Mouse (Mus musculus) cortical plate, adult 2 months (tissue): Measurements from ENCODE around the gene Sec62.

Source experiments
- CTCF ChIP-seq: fragments of 200-500 bp; IDR thresholded peaks from 2 replicates; pipeline ENCODE4 v1.5.1; 2011; ENCODE audit warnings: mild to moderate bottlenecking, control low read depth, low read length; ENCODE audit not compliant: insufficient read depth; ENCODE audit errors: extremely low read depth
- POLR2A ChIP-seq: fragments of 200-500 bp; IDR thresholded peaks from 2 replicates; pipeline ENCODE4 v1.6.1; 2011; ENCODE audit warnings: mild to moderate bottlenecking, low read length, control low read depth; ENCODE audit not compliant: insufficient read depth; ENCODE audit errors: extremely low read depth

DNA sequence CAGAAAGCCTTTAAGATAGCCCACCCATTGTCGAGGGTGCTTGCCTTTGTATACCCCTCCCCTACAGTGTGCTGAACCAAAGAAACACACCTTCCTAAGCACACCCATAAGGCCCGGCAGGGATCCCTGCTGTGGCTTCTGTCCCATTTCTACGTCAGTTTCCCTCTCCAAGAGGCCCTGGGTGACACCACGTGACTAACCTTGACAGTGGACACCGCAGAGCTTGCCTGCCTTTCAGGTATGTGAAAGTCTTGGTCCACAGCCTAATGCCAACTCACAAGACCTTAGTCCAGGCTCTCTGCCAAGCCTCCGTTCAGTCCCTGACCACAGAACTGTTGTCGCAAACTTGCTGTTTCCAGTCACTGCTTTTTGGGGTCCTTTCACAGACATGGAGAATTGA is 26.5 kb upstream of the Sec62 start:
- TF ChIP-seq POLR2A: no peak
- TF ChIP-seq CTCF: no peak
